Mouse (Mus musculus): ENCODE data around the gene Kndc1. TPM values are rescaled to one million over a fixed set of nuclear protein-coding genes. Genes with fewer than 3 reads are reported as not detected.

Kndc1 gene
- total RNA-seq, 4 experiments from 2014 or later, result 0.93 to 3.0 (median 2.4) TPM

DNA sequence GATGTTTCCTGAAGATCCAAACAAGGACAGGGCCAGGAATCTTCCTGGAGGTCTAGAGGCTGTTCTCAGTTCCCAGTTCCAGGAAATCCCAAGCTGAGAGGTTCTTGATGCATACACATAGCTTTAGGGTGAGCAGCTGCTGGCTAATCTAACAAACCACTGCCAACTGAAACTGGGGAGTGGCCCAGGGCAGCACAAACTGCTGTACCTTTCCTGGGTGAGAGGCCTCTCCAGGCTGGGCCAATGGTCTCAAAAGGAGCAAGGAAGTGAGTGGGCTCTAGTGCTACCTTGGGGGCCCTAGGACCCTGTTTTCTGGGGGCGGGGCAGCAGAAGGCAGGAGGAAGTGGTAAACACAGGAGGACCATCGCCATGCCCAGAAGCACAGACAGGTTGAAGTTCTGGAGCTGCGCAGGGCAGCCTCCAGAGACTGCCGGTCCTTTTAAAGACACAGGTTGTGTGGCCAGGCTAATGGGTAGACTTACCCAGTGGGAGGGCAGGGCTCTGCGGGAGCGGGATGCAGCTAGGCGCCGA, 96.4 kb downstream of the Kndc1 start:
- DNase-seq, result no peak

Small RNA genes within 50 kb of the gene (microRNA-seq; reads per million reads assigned to microRNA genes)
- gene Mir202 (22.6 to 23.0 reads per million in 2 experiments), gene Mir7062 (0.34 to 0.88 reads per million in 2 experiments), gene mmu-mir-7686 (0 to 0.17 reads per million in 2 experiments)

Other genes starting within 250 kb of the Kndc1 start
- gene Cfap46, start 210.9 kb upstream of the Kndc1 start, total RNA-seq (2022), result 1 to 10 TPM in 2 of 4 experiments, under 1 TPM in 2; 0.52 to 1.6 (median 0.99) TPM
- gene Adgra1, start 60.5 kb upstream of the Kndc1 start, total RNA-seq (2022), result 1 to 10 TPM; 4.1 to 5.7 (median 5.1) TPM
- not detected for gene Utf1, start 49.1 kb downstream of the Kndc1 start, total RNA-seq (2022)
- 1 to 10 TPM in 1 of 4 experiments, under 1 TPM in 2, not detected in 1; 0.31 to 1.1 (median 0.83) TPM for gene 6430531B16Rik, start 84.1 kb downstream of the Kndc1 start, total RNA-seq (2022)
- 1 to 10 TPM; 1.8 to 5.9 (median 4.4) TPM for gene Adam8, start 97.9 kb downstream of the Kndc1 start, total RNA-seq (2022)
- gene Zfp511, start 141.7 kb downstream of the Kndc1 start, total RNA-seq (2022), result 10 to 100 TPM; 21.8 to 30.7 (median 26.7) TPM
- 10 to 100 TPM; 24.2 to 35.8 (median 32.2) TPM for gene Tubgcp2, start 142.0 kb downstream of the Kndc1 start, total RNA-seq (2022)
- gene Msx3, start 154.4 kb downstream of the Kndc1 start, total RNA-seq (2022), result not detected
- 10 to 100 TPM in 2 of 4 experiments, 1 to 10 TPM in 2; 5.8 to 13.8 (median 11.0) TPM for gene Caly, start 187.9 kb downstream of the Kndc1 start, total RNA-seq (2022)
- not detected for gene Prap1, start 198.7 kb downstream of the Kndc1 start, total RNA-seq (2022)
- 10 to 100 TPM; 36.0 to 65.5 (median 43.9) TPM for gene Fuom, start 207.7 kb downstream of the Kndc1 start, total RNA-seq (2022)
- 10 to 100 TPM in 3 of 4 experiments, 1 to 10 TPM in 1; 9.6 to 19.7 (median 13.8) TPM for gene Paox, start 221.1 kb downstream of the Kndc1 start, total RNA-seq (2022)
- gene Echs1, start 221.8 kb downstream of the Kndc1 start, total RNA-seq (2022), result 100 to 1,000 TPM; 229 to 495 (median 382) TPM
- 10 to 100 TPM; 30.1 to 32.7 (median 31.3) TPM for gene Mtg1, start 242.9 kb downstream of the Kndc1 start, total RNA-seq (2022)

Data from adrenal gland, adult 8-10 months (tissue).